Mouse (Mus musculus): ENCODE measurements around the gene Gm10382.
"Not testable (repeated sequence)": the region's sequence is repeated elsewhere in the genome, so short reads cannot be mapped to it uniquely, and the experiment has no call there.

Gm10382 gene

DNA sequence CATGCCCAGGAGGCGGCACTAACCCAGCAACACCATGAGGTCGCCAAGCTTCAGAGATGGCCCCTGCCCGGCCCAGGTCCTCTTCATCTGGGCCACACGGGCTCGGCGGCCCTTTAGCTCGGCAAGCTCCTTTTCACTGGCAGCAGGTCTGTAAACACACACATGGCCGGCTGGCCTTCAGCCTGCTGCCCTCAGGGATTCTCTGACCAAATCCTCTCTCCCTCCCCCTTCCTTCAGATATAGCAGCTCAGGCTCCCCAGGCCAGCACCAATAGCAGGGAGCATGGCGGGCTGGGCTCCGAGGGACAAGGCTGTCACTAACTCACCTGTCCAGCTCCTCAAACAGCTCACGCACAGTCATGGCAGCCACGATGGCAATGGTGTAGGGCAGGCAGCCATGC is 29.5 kb downstream of the Gm10382 start:
- no peak for DNase-seq (ENCODE audit: low read depth, low spot score)

DNA sequence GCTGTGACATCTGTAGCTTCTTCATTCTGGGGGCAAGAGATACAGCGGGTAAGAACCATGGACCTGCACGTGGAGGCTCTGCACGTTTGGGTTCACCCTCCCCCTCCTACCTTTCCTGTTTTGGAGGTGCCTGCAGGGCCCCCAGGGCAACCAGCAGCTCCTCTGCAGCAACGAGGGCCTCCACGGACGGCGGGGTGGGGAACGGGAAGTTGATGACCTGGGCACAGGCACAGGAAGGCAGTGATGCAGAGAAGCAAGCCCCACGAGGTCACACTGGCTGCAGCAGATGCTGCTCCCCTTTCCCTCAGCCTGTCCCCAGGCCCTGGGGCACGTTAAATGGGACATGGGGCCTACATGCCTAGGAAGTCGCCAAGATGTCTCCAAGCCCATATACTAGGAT is 30.0 kb downstream of the Gm10382 start:
- DNase-seq (ENCODE audit: low read depth, low spot score) = no peak

DNA sequence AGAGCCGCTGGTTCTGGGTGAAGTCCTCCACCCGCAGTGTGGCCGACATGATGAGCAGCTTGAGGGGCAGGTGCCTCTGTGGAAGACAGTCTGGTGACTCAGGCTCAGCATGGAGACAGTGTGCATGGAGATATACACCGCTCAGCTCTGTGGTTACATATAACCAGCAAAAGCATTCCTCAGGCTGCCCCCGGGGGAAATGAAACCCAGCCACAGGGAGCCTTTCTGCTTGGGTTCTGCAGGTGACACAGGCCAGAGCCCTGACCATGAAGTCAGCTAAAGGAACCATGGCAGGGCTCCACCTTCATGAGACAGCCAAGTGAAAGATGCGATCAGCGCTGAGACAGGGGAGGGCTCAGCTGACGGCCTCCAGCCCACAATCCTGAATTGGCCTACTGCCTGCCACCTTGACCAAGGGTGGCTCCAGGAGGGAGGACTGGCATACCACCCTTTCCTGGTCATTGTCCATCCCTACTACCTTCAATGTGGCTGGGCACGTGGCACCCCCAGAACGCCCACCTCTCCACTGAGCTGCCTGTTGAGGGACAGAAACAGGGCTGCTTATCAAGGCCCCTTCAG is 36.7 kb downstream of the Gm10382 start:
- DNase-seq (ENCODE audit: low read depth, low spot score) = no peak

DNA sequence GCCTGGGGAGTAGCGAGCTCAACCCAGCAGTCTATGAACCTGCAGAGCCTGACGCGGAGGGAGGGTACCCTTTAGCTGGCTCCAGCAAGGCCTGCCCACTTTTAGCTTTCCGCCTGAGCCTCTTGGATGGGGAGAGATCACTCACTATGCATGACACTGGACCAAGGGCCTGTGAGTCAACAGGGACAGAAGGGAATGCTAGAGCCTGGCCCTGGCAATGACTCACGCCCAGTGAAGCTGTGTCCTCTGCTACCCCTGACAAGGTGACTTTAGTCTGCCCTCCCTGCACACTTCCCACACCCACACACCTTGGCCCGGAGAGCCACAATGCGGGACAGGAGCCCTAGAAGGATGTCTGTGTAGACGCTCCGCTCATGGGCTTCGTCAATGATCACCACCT is 37.2 kb downstream of the Gm10382 start:
- no peak for DNase-seq (ENCODE audit: low read depth, low spot score)

DNA sequence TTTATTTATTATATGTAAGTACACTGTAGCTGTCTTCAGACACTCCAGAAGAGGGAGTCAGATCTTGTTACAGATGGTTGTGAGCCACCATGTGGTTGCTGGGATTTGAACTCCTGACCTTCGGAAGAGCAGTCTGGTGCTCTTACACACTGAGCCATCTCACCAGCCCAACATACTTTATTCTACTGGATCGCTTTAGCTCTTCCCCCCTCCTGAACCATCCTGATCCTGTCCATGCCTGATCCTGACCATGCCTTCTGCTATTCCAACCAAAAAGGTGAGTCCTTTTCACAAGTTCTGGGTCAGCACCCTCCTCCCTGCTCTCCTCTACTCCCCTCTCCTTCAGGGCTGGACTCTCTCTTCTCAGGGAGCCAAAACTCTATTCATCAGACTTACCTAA is 43.2 kb downstream of the Gm10382 start:
- DNase-seq (ENCODE audit: low read depth, low spot score) = not testable (repeated sequence)

DNA sequence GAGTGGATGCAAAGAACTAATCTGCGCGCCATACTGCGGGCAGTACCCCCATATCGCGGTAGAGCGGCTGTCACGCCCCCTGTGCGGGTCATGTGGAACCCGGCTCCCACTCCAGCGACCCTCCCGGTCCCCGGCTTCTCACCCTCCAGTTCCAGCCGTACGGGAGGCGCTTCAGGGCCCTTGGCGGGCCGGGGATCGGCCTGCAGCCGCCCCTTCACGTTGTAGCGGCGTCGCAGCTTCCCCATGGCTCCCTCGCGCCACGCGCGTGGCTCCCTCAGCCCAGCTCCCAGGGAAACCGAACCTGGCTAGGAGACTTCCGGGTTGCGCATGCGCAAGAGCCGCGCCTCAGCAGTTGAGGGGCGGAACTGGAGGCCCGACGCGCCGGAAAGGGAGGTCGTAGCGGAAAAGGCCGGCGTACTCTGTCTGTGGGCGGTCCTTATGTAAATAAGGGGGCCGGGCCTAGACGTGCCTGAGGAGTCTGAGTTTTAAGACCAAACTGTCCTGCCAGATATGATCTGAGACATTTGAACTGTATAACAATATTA is 44.7 kb downstream of the Gm10382 start, which contains the start of gene Dhx37:
Gene Dhx37 (minus strand): TSS at position 329 of the 545 bp plus-strand sequence.
- DNase-seq (ENCODE audit: low read depth, low spot score) = peak; percentile 85

DNA sequence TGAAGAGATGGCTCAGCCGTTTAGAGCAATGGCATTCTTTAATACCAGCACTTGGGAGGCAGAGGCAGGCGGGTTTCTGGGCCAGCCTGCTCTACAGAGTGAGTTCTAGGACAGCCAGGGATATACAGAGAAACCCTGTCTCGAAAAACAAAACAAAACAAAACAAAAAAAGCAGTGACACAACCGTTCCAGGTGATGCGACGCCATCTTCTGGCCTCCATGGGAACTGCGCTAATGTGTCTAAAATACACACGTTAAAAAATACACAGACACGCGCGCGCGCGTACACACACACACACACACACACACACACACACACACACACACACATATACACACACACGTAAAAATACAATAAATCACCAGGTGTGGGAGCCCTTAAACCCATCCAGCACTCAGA is 45.2 kb downstream of the Gm10382 start:
- DNase-seq (ENCODE audit: low read depth, low spot score) = not testable (repeated sequence)
